Mouse (Mus musculus): ENCODE results near the gene Mrpl54.

The Mrpl54 gene

GRCm38 (mm10) chr10:81266211-81267105, at the start of gene Mrpl54, which contains the start of gene Apba3:
TSS of gene Mrpl54 (minus strand) at chr10:81266934.
TSS of gene Apba3 (plus strand) at chr10:81266960.
- peak; percentile 96 for DNase-seq

GRCm38 (mm10) chr10:81315587-81315986, 48.9 kb upstream of the Mrpl54 start:
- no peak for DNase-seq

GRCm38 (mm10) chr10:81314201-81314600, 47.5 kb upstream of the Mrpl54 start:
- no peak for DNase-seq

GRCm38 (mm10) chr10:81313581-81313980, 46.8 kb upstream of the Mrpl54 start:
- no peak for DNase-seq

- DNase-seq = no peak
Measured at GRCm38 (mm10) chr10:81309571-81309970, 42.8 kb upstream of the Mrpl54 start.

- no peak for DNase-seq
Measured at GRCm38 (mm10) chr10:81306837-81307682, 40.3 kb upstream of the Mrpl54 start.

GRCm38 (mm10) chr10:81306173-81306668, 39.5 kb upstream of the Mrpl54 start:
- DNase-seq = no peak

- no peak for DNase-seq
Measured at GRCm38 (mm10) chr10:81305663-81306062, 38.9 kb upstream of the Mrpl54 start.

GRCm38 (mm10) chr10:81304597-81305238, 38.0 kb upstream of the Mrpl54 start:
- no peak for DNase-seq

GRCm38 (mm10) chr10:81303761-81304160, 37.0 kb upstream of the Mrpl54 start:
- DNase-seq = no peak

GRCm38 (mm10) chr10:81303258-81303657, 36.5 kb upstream of the Mrpl54 start:
- DNase-seq = no peak

- DNase-seq = peak; percentile 71
Measured at GRCm38 (mm10) chr10:81302781-81303218, 36.1 kb upstream of the Mrpl54 start.

GRCm38 (mm10) chr10:81302288-81302687, 35.6 kb upstream of the Mrpl54 start:
- DNase-seq = no peak

- DNase-seq = no peak
Measured at GRCm38 (mm10) chr10:81301321-81301720, 34.6 kb upstream of the Mrpl54 start.

- no peak for DNase-seq
Measured at GRCm38 (mm10) chr10:81300352-81300907, 33.7 kb upstream of the Mrpl54 start.

GRCm38 (mm10) chr10:81299585-81300351, 33.0 kb upstream of the Mrpl54 start:
- DNase-seq = no peak

GRCm38 (mm10) chr10:81298369-81299100, 31.8 kb upstream of the Mrpl54 start:
- peak; percentile 77 for DNase-seq

GRCm38 (mm10) chr10:81297845-81298244, 31.1 kb upstream of the Mrpl54 start:
- no peak for DNase-seq

- no peak for DNase-seq
Measured at GRCm38 (mm10) chr10:81297246-81297645, 30.5 kb upstream of the Mrpl54 start.

GRCm38 (mm10) chr10:81295185-81295584, 28.5 kb upstream of the Mrpl54 start:
- no peak for DNase-seq

- DNase-seq = no peak
Measured at GRCm38 (mm10) chr10:81294442-81294841, 27.7 kb upstream of the Mrpl54 start.
